Mouse (Mus musculus) CD4-positive helper T cell, adult 2 months (primary cell): ENCODE data around the gene Fbxw21.
A peak's percentile ranks its signal among the peaks of the same experiment; 100 is the strongest.
"Not testable (repeated sequence)": the region's sequence is repeated elsewhere in the genome, so short reads cannot be mapped to it uniquely, and the experiment has no call there.

Source experiments
- DNase-seq: peaks from one replicate; pipeline ENCODE4 v3.0.0-alpha.2; 2012; ENCODE audit warnings: low read depth, missing footprints, low spot score

Fbxw21 gene

GRCm38 (mm10) chr9:109161941-109162340 lies at the start of gene Fbxw21:
Gene Fbxw21, minus strand, starts transcription at chr9:109162041.
- no peak for DNase-seq

- not testable (repeated sequence) for DNase-seq
Measured at GRCm38 (mm10) chr9:109201347-109201746, 39.5 kb upstream of the Fbxw21 start.

- DNase-seq = no peak
Measured at GRCm38 (mm10) chr9:109200349-109200748, 38.5 kb upstream of the Fbxw21 start.

- DNase-seq = no peak
Measured at GRCm38 (mm10) chr9:109199353-109199752, 37.5 kb upstream of the Fbxw21 start.

GRCm38 (mm10) chr9:109195875-109196274 lies 34.0 kb upstream of the Fbxw21 start, which contains the start of gene Fbxw13:
Gene Fbxw13, minus strand, starts transcription at chr9:109195975.
- DNase-seq = not testable (repeated sequence)

- no peak for DNase-seq
Measured at GRCm38 (mm10) chr9:109177208-109177607, 15.4 kb upstream of the Fbxw21 start.

GRCm38 (mm10) chr9:109176301-109176700 lies 14.5 kb upstream of the Fbxw21 start:
- DNase-seq = no peak

GRCm38 (mm10) chr9:109167316-109167715 lies 5.5 kb upstream of the Fbxw21 start:
- no peak for DNase-seq

- not testable (repeated sequence) for DNase-seq
Measured at GRCm38 (mm10) chr9:109140414-109140813, 21.4 kb downstream of the Fbxw21 start.

GRCm38 (mm10) chr9:109130076-109130475 lies 31.8 kb downstream of the Fbxw21 start:
- no peak for DNase-seq

GRCm38 (mm10) chr9:109128211-109128610 lies 33.6 kb downstream of the Fbxw21 start:
- no peak for DNase-seq

GRCm38 (mm10) chr9:109127076-109127475 lies 34.8 kb downstream of the Fbxw21 start:
- no peak for DNase-seq

- DNase-seq = no peak
Measured at GRCm38 (mm10) chr9:109125481-109125880, 36.4 kb downstream of the Fbxw21 start.

- no peak for DNase-seq
Measured at GRCm38 (mm10) chr9:109125043-109125442, 36.8 kb downstream of the Fbxw21 start.

GRCm38 (mm10) chr9:109124164-109124563 lies 37.7 kb downstream of the Fbxw21 start:
- no peak for DNase-seq

- no peak for DNase-seq
Measured at GRCm38 (mm10) chr9:109123266-109123665, 38.6 kb downstream of the Fbxw21 start.

- peak; percentile 65 for DNase-seq
Measured at GRCm38 (mm10) chr9:109122553-109123085, 39.2 kb downstream of the Fbxw21 start.

- no peak for DNase-seq
Measured at GRCm38 (mm10) chr9:109120956-109121355, 40.9 kb downstream of the Fbxw21 start.

GRCm38 (mm10) chr9:109119571-109119970 lies 42.3 kb downstream of the Fbxw21 start:
- DNase-seq = no peak

GRCm38 (mm10) chr9:109118106-109118505 lies 43.7 kb downstream of the Fbxw21 start:
- DNase-seq = no peak

- no peak for DNase-seq
Measured at GRCm38 (mm10) chr9:109116205-109116604, 45.6 kb downstream of the Fbxw21 start.

GRCm38 (mm10) chr9:109114871-109115270 lies 47.0 kb downstream of the Fbxw21 start:
- no peak for DNase-seq

GRCm38 (mm10) chr9:109114276-109114675 lies 47.6 kb downstream of the Fbxw21 start:
- DNase-seq = no peak

- DNase-seq = no peak
Measured at GRCm38 (mm10) chr9:109113331-109113730, 48.5 kb downstream of the Fbxw21 start.
